Mouse (Mus musculus): ENCODE measurements at regions not wholly inside any gene's neighbourhood (a gene's known extent, or its start where the extent isn't known, plus 50 kb on each side); places are given as distances from the start of the nearest gene placed in this dataset.
"Not testable (repeated sequence)": the region's sequence is repeated elsewhere in the genome, so short reads cannot be mapped to it uniquely, and the experiment has no call there.

DNA sequence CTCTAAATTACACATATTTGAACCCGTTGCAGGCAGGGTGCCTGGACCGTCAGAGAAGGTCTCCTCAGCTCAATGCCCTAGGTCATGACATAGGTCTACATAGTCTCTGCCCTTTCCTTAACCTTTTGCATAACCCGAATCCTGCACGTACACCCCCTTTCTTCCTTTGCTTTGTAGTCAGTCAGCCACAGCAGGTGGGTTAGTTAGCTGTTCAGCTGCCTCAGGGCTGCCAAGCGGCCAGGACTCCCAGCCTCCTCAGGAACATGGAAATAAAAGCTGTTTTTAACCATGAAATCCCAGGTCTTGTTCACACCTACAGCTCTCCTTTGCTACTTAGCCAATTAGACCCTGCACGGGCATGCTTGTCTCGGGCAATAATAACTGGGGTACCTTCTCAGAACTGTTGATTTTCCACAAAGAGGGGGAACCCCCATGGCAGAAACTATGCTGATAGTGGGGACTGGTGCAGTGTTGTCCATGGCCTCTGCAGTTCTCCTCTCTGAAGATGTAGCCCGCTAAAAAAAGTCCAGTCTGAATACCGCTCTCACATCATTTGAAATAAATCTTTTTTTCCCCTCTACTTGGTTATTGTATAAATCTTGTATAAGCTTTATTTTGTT is 83.3 kb downstream of the Sik1 start:
- ATAC-seq (replicated peaks in 1 of 2; ENCODE audit: insufficient read depth in 1 of 2, low FRiP score in 2 of 2, low TSS enrichment in 1 of 2, low read depth in 1 of 2, poor library complexity in 2 of 2, severe bottlenecking in 2 of 2), result no peak

DNA sequence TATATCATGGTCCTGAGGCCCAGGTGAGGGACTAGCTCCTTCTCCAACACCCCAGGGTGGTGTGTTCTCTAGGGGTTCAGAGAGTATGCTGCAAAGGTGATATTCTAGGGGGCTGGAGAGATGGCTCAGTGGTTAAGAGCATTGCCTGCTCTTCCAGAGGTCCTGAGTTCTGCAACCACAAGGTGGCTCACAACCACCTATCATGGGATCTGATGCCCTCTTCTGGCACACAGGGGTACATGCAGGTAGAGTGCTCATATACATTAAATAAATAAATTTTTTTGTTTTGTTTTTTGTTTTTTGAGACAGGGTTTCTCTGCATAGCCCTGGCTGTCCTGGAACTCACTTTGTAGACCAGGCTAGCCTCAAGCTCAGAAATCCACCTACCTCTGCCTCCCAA is 81.7 kb downstream of the Sik1 start:
- ATAC-seq (replicated peaks in 1 of 2; ENCODE audit: insufficient read depth in 1 of 2, low FRiP score in 2 of 2, low TSS enrichment in 1 of 2, low read depth in 1 of 2, poor library complexity in 2 of 2, severe bottlenecking in 2 of 2), result not testable (repeated sequence)

DNA sequence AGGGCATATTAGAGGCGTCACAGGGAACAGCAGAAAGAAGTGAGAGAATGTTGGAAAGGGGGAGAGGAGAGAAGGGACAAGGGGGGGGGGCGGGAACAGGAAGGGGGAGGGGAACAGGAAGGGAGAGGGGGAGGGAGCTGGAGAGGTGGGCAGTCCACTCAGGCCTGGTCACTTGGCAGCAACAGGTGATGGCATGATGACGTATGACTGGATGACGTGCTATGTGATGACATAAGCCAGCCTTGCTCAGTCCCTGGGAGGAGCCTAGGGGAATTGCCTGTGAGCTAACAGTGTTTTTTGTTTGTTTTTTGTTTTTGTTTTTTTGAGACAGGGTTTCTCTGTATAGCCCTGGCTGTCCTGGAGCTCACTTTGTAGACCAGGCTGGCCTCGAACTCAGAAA is 80.6 kb downstream of the Sik1 start:
- ATAC-seq (replicated peaks in 1 of 2; ENCODE audit: insufficient read depth in 1 of 2, low FRiP score in 2 of 2, low TSS enrichment in 1 of 2, low read depth in 1 of 2, poor library complexity in 2 of 2, severe bottlenecking in 2 of 2), result no peak

DNA sequence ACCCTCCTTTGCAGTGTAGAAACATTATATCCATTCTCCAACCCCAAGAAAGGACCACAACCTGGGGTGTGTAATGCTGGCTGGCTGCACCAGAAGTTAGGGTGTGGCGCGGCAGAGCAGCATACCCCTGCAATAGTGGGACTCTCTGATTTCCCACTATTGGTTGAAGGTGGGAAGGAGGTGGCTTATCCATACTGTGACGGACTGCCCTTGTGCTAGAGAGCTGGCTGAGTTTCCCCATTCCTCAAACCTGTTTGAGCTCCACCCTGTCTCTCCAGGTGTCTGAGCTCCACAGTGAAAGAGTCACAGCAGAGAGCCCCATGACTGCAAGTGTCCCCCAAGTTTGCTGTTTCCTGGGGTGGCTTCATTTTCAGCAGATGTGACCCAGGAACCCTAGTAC is 79.6 kb downstream of the Sik1 start:
- ATAC-seq (replicated peaks in 1 of 2; ENCODE audit: insufficient read depth in 1 of 2, low FRiP score in 2 of 2, low TSS enrichment in 1 of 2, low read depth in 1 of 2, poor library complexity in 2 of 2, severe bottlenecking in 2 of 2), result no peak

DNA sequence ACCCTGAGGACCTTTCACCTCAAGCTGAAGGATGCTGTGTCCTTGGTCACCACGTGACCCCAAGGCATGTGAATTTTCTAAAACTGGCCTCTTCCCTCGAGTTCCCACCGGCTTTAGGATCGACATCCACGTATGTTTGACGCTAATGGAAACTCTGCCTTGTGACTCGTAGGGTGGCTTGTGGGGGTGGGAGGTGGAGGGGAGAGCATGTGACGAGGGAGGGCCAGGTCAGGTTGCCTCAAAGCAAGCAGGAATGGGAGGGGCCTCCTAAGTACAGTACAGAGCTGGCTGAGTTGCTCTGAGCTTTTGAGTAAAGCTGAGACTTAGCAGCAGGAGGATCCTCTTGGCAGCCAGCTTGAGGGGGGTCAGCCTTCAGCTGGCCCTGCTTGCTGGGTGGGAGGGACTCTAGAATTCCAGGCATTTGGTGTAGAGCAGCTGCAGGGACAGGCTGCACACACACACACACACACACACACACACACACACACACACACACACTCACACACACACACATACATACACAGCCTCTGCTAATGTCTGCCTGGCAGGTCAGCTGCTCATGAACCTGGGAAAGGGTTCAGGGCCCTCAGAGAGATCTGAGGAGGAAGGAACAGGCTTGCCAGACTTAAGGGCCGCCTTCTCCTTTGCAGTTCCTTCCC is 78.5 kb downstream of the Sik1 start:
- peak in 1 of 2 experiments; percentile 62; a peak in 2 of 4 replicates for ATAC-seq (replicated peaks in 1 of 2; ENCODE audit: insufficient read depth in 1 of 2, low FRiP score in 2 of 2, low TSS enrichment in 1 of 2, low read depth in 1 of 2, poor library complexity in 2 of 2, severe bottlenecking in 2 of 2)

DNA sequence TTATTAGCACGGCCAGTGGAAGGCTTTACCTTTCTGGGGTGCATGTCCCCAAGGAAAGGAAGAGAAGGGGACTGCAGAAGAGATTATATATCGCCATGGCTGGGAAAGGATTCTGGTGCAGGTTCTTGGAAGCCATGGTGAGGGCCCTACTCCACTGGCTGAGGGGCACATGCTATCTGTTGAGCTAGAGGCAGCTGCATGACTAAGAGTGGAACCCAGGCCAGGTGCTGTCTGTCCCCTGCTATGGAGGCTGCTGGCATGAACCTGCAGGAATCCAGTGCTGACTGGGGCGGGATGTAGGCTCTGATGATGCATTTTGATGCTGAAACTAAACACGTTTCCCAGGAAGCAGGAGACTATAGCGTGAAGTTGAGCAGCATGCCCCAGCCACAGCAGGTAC is 77.9 kb downstream of the Sik1 start:
- ATAC-seq (replicated peaks in 1 of 2; ENCODE audit: insufficient read depth in 1 of 2, low FRiP score in 2 of 2, low TSS enrichment in 1 of 2, low read depth in 1 of 2, poor library complexity in 2 of 2, severe bottlenecking in 2 of 2), result no peak

DNA sequence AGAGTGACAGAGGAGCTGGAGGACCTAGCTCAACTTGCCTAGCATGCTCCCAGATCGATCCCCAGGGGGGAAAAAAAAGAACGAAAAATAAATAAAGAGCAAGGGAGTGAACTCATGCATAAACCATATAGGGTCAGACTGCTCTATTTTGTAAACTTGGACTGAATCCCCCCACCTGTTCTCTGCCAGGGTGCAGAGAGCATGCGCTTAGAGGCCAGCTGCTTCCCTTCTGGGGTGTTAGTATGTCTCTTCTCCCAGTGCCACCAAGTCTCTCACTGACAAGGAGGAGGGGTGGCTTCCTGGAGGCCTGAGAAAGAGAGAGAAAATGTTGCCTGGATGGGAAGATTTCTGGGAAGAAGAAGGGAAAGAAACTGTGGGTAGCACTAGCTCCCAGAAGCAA is 76.1 kb downstream of the Sik1 start:
- ATAC-seq (replicated peaks in 1 of 2; ENCODE audit: insufficient read depth in 1 of 2, low FRiP score in 2 of 2, low TSS enrichment in 1 of 2, low read depth in 1 of 2, poor library complexity in 2 of 2, severe bottlenecking in 2 of 2), result no peak

DNA sequence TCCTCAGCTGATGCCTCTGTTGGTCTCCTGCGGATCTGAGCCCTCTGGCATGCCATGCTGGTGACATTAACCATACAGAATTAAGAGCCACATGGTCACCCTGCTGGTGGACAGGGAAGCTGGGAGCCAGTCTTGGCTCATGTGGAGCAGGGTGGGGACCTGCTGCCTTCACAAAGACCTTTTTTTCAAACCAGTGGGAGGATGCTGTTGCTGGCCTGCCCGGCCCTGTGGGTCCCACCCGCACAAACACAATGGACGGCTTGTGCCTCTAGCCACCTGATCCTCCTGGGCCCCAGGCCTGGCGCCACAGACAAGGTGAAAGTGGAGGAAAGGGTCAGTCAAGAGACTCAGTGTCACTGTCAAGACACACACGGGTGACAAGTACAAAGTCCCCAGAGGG is 73.4 kb downstream of the Sik1 start:
- no peak for ATAC-seq (replicated peaks in 1 of 2; ENCODE audit: insufficient read depth in 1 of 2, low FRiP score in 2 of 2, low TSS enrichment in 1 of 2, low read depth in 1 of 2, poor library complexity in 2 of 2, severe bottlenecking in 2 of 2)

DNA sequence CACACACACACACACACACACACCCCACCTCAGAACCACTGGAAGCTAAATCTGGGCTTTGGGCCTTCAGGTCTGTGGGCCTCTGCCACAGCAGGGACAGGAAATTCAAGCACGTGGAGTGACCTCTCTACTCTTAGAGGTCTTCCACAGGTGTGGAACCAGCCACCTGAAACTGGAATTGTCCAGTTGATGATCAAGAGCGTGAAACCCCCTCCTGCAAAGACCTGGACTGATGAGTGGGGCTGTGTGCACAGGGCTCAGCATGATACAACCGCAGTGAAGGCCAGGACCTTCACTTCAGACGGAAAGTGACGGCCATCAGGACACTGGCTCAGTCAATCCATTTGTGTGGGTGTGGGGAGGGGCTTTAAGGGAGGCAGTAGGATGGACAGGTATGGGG is 72.5 kb downstream of the Sik1 start:
- ATAC-seq (replicated peaks in 1 of 2; ENCODE audit: insufficient read depth in 1 of 2, low FRiP score in 2 of 2, low TSS enrichment in 1 of 2, low read depth in 1 of 2, poor library complexity in 2 of 2, severe bottlenecking in 2 of 2), result no peak

DNA sequence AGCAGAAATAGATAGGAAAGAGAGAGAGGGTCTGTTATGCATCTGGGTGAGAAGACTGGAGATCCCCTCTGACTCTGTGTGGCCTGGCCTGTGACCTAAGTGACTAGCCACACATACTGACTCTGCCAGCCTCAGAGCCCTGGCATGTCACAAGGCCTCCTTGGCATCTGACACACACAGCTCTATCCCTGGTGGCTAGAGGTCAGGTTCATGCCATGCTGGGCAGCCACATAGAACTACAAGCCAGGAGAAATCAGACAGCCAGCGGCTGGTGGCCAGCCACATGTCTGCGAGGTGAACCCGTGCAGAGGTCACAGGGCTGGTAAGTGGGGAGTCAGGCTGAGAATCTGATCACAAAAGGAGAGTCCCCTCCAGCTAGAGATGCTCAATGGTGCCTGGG is 67.3 kb downstream of the Sik1 start:
- ATAC-seq (replicated peaks in 1 of 2; ENCODE audit: insufficient read depth in 1 of 2, low FRiP score in 2 of 2, low TSS enrichment in 1 of 2, low read depth in 1 of 2, poor library complexity in 2 of 2, severe bottlenecking in 2 of 2), result no peak

DNA sequence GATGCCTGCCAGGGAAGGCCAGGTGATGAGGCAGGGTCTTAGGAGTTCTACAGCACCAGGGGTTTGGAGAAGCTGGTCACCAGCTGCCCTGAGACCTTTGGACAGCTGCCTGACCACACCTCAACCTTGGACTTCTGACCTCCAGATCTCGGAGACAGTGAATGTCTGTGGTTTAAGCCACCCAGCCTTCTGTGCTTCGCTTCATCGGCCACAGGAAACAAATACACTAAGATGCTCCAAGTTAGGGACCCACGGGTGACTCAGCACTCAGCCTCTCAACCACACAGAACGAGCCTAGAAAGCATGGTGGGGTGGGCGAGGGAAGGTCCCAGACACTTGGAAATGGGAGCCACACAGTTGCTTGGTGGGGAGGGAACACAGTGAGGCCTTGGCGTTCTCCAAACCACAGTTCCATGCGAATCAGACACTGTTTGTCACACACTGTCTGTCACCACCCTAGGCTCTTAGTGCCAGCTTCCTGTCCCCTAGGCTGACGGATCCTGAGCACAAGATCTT is 66.5 kb downstream of the Sik1 start:
- peak; percentile 22 to 36; a peak in 2 of 4 replicates for ATAC-seq (replicated peaks in 1 of 2; ENCODE audit: insufficient read depth in 1 of 2, low FRiP score in 2 of 2, low TSS enrichment in 1 of 2, low read depth in 1 of 2, poor library complexity in 2 of 2, severe bottlenecking in 2 of 2)

DNA sequence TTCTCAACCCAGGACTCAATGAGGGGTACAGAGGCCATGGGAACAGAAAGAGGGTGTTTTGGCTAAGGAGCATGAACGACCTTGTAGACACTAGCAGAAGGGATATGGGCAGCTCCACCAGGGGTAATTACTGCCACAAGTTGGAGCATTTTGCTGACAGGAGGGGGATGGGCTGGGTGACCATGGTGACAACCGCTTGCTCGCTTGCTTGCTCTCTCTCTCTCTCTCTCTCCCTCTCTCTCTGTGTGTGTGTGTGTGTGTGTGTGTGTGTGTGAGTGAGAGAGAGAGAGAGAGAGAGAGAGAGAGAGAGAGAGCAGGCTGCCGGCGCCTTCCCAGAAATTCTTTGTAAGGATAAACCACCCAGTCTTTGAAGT is 65.7 kb downstream of the Sik1 start:
- ATAC-seq (replicated peaks in 1 of 2; ENCODE audit: insufficient read depth in 1 of 2, low FRiP score in 2 of 2, low TSS enrichment in 1 of 2, low read depth in 1 of 2, poor library complexity in 2 of 2, severe bottlenecking in 2 of 2), result no peak

DNA sequence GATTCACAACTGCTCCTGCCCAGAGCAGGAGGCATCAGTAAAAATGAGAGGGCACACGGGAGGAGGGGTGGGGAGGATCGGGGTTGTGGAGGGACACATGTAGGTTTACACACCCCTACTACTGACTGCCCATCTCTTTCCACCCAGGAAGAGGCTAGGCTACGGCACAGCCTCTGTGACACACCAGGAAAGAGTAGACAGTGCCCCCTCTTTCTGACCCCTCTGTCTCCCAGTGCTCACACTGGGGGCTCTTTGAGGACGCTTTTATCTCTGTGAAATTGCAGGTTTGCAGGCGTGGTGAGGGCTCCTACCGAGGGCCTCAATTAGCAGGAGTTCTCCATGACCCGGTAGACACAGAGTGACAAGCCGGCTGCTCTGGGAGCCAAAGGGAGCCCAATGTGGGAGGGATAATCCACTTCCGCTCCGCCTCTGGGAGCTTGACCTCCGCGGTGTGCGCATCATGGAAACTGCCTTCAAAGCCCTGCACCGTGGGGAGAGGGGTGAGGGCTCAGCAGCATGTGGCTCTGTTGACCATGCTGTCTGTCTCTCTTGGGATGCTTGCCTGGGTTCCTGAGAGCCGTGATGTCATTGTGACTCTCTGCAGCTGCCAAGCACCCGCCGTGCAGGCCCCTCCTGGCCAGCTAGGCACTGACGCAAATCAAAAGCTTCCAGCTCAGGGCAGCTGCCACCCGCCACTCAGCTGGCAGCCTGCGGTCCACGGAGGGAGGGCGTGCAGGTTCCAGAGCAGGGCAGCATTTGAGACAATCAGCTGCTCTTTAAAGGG is 65.1 kb downstream of the Sik1 start:
- ATAC-seq (replicated peaks in 1 of 2; ENCODE audit: insufficient read depth in 1 of 2, low FRiP score in 2 of 2, low TSS enrichment in 1 of 2, low read depth in 1 of 2, poor library complexity in 2 of 2, severe bottlenecking in 2 of 2), result peak; percentile 23 to 46

DNA sequence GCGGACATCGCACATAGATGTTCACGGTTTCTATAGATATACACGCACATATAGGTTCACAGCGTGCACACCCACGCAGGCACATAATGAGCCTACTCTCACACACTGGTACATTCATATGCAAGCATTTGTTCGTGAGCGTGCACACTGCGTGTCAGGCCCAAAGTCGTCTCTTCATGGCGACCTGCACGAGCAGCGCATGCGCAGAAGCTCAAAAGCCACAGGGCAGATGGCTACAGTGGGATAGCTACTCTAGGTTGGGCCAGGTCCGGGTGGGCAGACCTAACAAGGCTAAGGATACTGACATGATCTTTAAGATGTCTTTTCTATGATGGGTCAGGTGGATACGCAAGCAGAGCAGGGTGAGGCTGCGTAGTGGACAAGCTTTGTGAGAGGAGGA is 63.9 kb downstream of the Sik1 start:
- no peak for ATAC-seq (replicated peaks in 1 of 2; ENCODE audit: insufficient read depth in 1 of 2, low FRiP score in 2 of 2, low TSS enrichment in 1 of 2, low read depth in 1 of 2, poor library complexity in 2 of 2, severe bottlenecking in 2 of 2)

DNA sequence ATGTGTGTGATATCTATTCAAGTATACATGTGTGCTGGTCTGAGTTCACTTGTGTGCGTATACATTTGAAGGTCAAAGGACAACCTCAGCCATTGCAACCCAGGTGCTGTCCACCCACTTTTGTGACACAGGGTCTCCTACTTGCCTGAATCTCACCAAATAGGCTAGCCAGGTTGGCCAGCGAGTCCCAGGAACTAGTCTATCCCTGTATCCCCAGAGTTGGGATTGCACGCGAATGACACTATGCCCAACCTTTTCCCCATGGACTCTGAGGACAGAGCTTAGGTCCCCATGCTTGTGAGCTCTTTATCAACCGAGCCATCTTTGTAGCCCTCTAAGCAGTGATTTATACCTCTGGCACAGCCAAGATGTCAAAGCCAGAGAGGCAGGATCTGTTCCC is 62.6 kb downstream of the Sik1 start:
- ATAC-seq (replicated peaks in 1 of 2; ENCODE audit: insufficient read depth in 1 of 2, low FRiP score in 2 of 2, low TSS enrichment in 1 of 2, low read depth in 1 of 2, poor library complexity in 2 of 2, severe bottlenecking in 2 of 2), result no peak

DNA sequence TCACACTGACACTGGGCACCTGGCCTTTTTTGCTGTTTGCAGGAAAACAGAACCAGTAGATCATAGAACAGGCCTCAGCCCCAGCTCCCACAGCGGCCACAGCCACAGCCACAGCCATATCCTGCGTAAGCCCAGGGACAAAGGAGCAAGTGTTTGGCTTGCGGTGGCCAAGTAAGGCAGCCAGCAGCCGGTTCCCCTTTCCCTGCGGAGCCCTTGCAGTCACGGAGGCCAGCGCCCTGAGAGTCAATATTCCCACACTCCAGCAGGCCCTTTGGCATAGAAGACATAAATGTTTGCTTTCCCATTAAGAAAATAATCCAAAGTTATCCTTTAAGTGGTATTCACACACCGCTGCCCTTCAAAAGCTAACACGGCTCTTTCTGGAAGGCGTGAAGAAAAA is 62.1 kb downstream of the Sik1 start:
- peak; percentile 76 for ATAC-seq (replicated peaks in 1 of 2; ENCODE audit: insufficient read depth in 1 of 2, low FRiP score in 2 of 2, low TSS enrichment in 1 of 2, low read depth in 1 of 2, poor library complexity in 2 of 2, severe bottlenecking in 2 of 2)

DNA sequence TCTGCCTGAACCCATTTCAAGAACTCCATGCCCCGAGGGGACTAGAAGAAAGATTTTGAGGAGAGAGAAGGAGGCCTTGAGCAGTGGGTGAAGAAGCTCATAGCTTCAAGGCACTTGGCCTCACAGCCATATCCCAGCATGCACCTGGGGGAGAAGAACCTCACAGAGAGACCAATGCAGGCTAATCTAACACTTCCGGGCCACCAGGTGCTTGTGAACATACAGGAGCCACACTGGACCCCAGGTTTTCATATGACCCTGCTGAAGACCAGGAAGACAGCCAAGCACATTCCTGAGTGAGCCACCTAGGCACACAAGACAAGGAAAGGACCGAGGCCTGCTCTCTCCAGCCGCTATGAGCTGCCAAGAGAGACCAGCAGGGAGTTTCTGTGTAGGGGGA is 61.6 kb downstream of the Sik1 start:
- ATAC-seq (replicated peaks in 1 of 2; ENCODE audit: insufficient read depth in 1 of 2, low FRiP score in 2 of 2, low TSS enrichment in 1 of 2, low read depth in 1 of 2, poor library complexity in 2 of 2, severe bottlenecking in 2 of 2), result no peak
